Mouse (Mus musculus) bone marrow macrophage, adult 2 months (primary cell): ENCODE measurements around the gene 4930579F01Rik.

Experiments used
- CTCF ChIP-seq: IDR thresholded peaks from 2 replicates; pipeline ENCODE4 v1.5.1; 2012; ENCODE audit warnings: low read depth, mild to moderate bottlenecking, low read length, moderate library complexity
- POLR2A ChIP-seq: IDR thresholded peaks from 2 replicates; pipeline ENCODE4 v1.6.1; 2012; ENCODE audit warnings: mild to moderate bottlenecking, low read depth, low read length, borderline replicate concordance

GRCm38 (mm10) chr3:138144060-138144641 is 49.5 kb downstream of the 4930579F01Rik start:
- TF ChIP-seq CTCF (no peak), POLR2A (no peak)
